Mouse (Mus musculus) erythroblast, embryonic 14.5 days (primary cell): Measurements from ENCODE around the gene Dusp13.

Source experiments
- GATA1 ChIP-seq: IDR thresholded peaks from 2 replicates; pipeline ENCODE4 v1.6.1; 2012; ENCODE audit warnings: low read length, inconsistent platforms, mixed read lengths
- TAL1 ChIP-seq: IDR thresholded peaks from 3 replicates; pipeline ENCODE4 v1.6.1; 2012; ENCODE audit warnings: low read length, inconsistent platforms, mixed read lengths

- no peak for TF ChIP-seq GATA1
- TF ChIP-seq TAL1 = no peak
Measured at GRCm38 (mm10) chr14:21705462-21705861, 45.5 kb downstream of the Dusp13 start.
